Mouse (Mus musculus): ENCODE results near the gene Zbtb3. TPM values are rescaled to one million over a fixed set of nuclear protein-coding genes. Genes with fewer than 3 reads are reported as not detected.

Zbtb3 gene
- polyA plus RNA-seq, 1 experiment from 2014 or later = 2.2 TPM

Other genes starting within 250 kb of the Zbtb3 start
- 8.6 and 10.4 TPM in 2 replicates for gene Slc22a8, start 211.3 kb upstream of the Zbtb3 start, polyA plus RNA-seq (2021; fragmentation: Nextera tagmentation)
- 0.43 and 1.1 TPM in 2 replicates for gene Slc22a6, start 184.5 kb upstream of the Zbtb3 start, polyA plus RNA-seq (2021; fragmentation: Nextera tagmentation)
- 58.8 and 86.9 TPM in 2 replicates for gene Chrm1, start 138.8 kb upstream of the Zbtb3 start, polyA plus RNA-seq (2021; fragmentation: Nextera tagmentation)
- 194 and 203 TPM in 2 replicates for gene Slc3a2, start 79.2 kb upstream of the Zbtb3 start, polyA plus RNA-seq (2021; fragmentation: Nextera tagmentation)
- gene Wdr74, start 66.7 kb upstream of the Zbtb3 start, polyA plus RNA-seq (2021; fragmentation: Nextera tagmentation) = 60.1 and 61.7 TPM in 2 replicates
- 0.38 TPM in 1 of 2 replicates, not detected in the other for gene 1700092M07Rik, start 61.8 kb upstream of the Zbtb3 start, polyA plus RNA-seq (2021; fragmentation: Nextera tagmentation)
- gene Stx5a, start 61.1 kb upstream of the Zbtb3 start, polyA plus RNA-seq (2021; fragmentation: Nextera tagmentation) = 27.4 and 27.8 TPM in 2 replicates
- 29.6 and 30.3 TPM in 2 replicates for gene Nxf1, start 45.5 kb upstream of the Zbtb3 start, polyA plus RNA-seq (2021; fragmentation: Nextera tagmentation)
- 260 and 276 TPM in 2 replicates for gene Tmem223, start 31.6 kb upstream of the Zbtb3 start, polyA plus RNA-seq (2021; fragmentation: Nextera tagmentation)
- gene Tmem179b, start 28.1 kb upstream of the Zbtb3 start, polyA plus RNA-seq (2021; fragmentation: Nextera tagmentation) = 34.5 and 40.0 TPM in 2 replicates
- 14.4 and 16.9 TPM in 2 replicates for gene Taf6l, start 16.1 kb upstream of the Zbtb3 start, polyA plus RNA-seq (2021; fragmentation: Nextera tagmentation)
- gene Polr2g, start 4.0 kb upstream of the Zbtb3 start, polyA plus RNA-seq (2021; fragmentation: Nextera tagmentation) = 237 and 259 TPM in 2 replicates
- gene Ttc9c, start 16.8 kb downstream of the Zbtb3 start, polyA plus RNA-seq (2021; fragmentation: Nextera tagmentation) = 16.3 and 23.9 TPM in 2 replicates
- 6.1 and 6.8 TPM in 2 replicates for gene Hnrnpul2, start 17.5 kb downstream of the Zbtb3 start, polyA plus RNA-seq (2021; fragmentation: Nextera tagmentation)
- gene AC129217.1, start 27.2 kb downstream of the Zbtb3 start, polyA plus RNA-seq (2021; fragmentation: Nextera tagmentation) = not detected in 2 replicates
- gene Bscl2, start 34.9 kb downstream of the Zbtb3 start, polyA plus RNA-seq (2021; fragmentation: Nextera tagmentation) = 90.2 and 97.4 TPM in 2 replicates
- 238 and 326 TPM in 2 replicates for gene Gng3, start 36.6 kb downstream of the Zbtb3 start, polyA plus RNA-seq (2021; fragmentation: Nextera tagmentation)
- 0.16 and 0.25 TPM in 2 replicates for gene Lrrn4cl, start 48.2 kb downstream of the Zbtb3 start, polyA plus RNA-seq (2021; fragmentation: Nextera tagmentation)
- gene Ubxn1, start 68.9 kb downstream of the Zbtb3 start, polyA plus RNA-seq (2021; fragmentation: Nextera tagmentation) = 153 and 176 TPM in 2 replicates
- 71.6 and 77.0 TPM in 2 replicates for gene Uqcc3, start 78.4 kb downstream of the Zbtb3 start, polyA plus RNA-seq (2021; fragmentation: Nextera tagmentation)
- 3.7 and 5.7 TPM in 2 replicates for gene Lbhd1, start 81.2 kb downstream of the Zbtb3 start, polyA plus RNA-seq (2021; fragmentation: Nextera tagmentation)
- not detected in 2 replicates for gene Gm49403, start 81.4 kb downstream of the Zbtb3 start, polyA plus RNA-seq (2021; fragmentation: Nextera tagmentation)
- 77.9 and 90.8 TPM in 2 replicates for gene 1810009A15Rik, start 86.3 kb downstream of the Zbtb3 start, polyA plus RNA-seq (2021; fragmentation: Nextera tagmentation)
- 4.9 and 10.5 TPM in 2 replicates for gene Gm49416, start 86.4 kb downstream of the Zbtb3 start, polyA plus RNA-seq (2021; fragmentation: Nextera tagmentation)
- 6.6 and 8.1 TPM in 2 replicates for gene Ints5, start 90.5 kb downstream of the Zbtb3 start, polyA plus RNA-seq (2021; fragmentation: Nextera tagmentation)
- 20.4 and 22.5 TPM in 2 replicates for gene Ganab, start 95.5 kb downstream of the Zbtb3 start, polyA plus RNA-seq (2021; fragmentation: Nextera tagmentation)
- gene B3gat3, start 117.8 kb downstream of the Zbtb3 start, polyA plus RNA-seq (2021; fragmentation: Nextera tagmentation) = 45.2 and 47.5 TPM in 2 replicates
- 5.4 and 6.3 TPM in 2 replicates for gene Rom1, start 126.8 kb downstream of the Zbtb3 start, polyA plus RNA-seq (2021; fragmentation: Nextera tagmentation)
- 3.5 and 4.0 TPM in 2 replicates for gene Eml3, start 127.0 kb downstream of the Zbtb3 start, polyA plus RNA-seq (2021; fragmentation: Nextera tagmentation)
- 22.3 and 23.3 TPM in 2 replicates for gene Mta2, start 139.3 kb downstream of the Zbtb3 start, polyA plus RNA-seq (2021; fragmentation: Nextera tagmentation)
- gene Tut1, start 151.3 kb downstream of the Zbtb3 start, polyA plus RNA-seq (2021; fragmentation: Nextera tagmentation) = 10.4 and 11.1 TPM in 2 replicates
- 400 and 450 TPM in 2 replicates for gene Eef1g, start 164.5 kb downstream of the Zbtb3 start, polyA plus RNA-seq (2021; fragmentation: Nextera tagmentation)
- gene Ahnak, start 186.7 kb downstream of the Zbtb3 start, polyA plus RNA-seq (2021; fragmentation: Nextera tagmentation) = 5.6 and 7.2 TPM in 2 replicates

All from layer of hippocampus, adult 6 months (tissue).